Mouse (Mus musculus): Measurements from ENCODE around the gene Mfsd6. TPM values are rescaled to one million over a fixed set of nuclear protein-coding genes. Genes with fewer than 3 reads are reported as not detected.
"Not testable (repeated sequence)": the region's sequence is repeated elsewhere in the genome, so short reads cannot be mapped to it uniquely, and the experiment has no call there.

The Mfsd6 gene
- total and polyA plus RNA-seq, 2 experiments, result 3.7 to 5.1 TPM

DNA sequence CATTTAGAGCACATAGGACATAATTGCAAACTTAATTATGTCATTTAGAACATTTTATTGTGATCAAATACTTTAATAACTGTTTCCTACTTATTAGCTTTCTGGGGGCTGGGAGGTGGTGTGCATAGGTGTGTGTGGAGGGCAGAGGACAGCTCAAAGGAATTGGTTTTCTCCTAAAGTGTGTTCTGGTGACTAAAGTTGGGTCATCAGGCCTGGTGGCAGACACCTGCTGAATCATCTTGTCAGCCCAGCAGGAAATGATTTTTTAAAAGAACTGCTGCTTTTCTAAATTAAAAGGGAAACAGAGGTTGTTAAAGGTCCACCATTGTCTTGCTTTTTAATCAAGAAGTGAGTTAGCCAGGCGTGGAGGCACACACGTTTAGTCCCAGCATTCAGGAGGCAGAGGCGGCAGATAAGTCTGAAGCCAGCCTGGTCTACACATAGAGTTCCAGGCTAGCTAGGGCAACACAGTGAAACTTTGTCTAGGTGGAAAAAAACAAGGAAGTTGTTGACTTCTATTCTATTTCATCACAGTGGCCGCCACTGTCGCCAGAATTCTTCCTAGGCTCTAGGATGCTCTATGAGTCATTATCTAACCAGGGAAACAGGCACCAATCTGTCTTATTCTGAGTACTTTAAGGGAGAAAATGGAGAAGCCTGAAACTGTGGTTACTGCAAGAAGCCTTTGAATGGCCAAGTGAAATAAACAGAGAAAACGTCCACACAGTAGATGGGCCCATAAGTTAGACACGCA is 24.3 kb downstream of the Mfsd6 start:
- no peak for TF ChIP-seq POLR2A (IDR thresholded peaks at IDR 0.05; ENCODE audit: extremely low read depth, insufficient read depth, low read length)
- TF ChIP-seq CTCF (IDR thresholded peaks at IDR 0.05; ENCODE audit: low read depth, low read length), result no peak
- no peaks in the 10 kb centered on the region for H3K27me3 ChIP-seq (ENCODE audit: control insufficient read depth, insufficient read depth, low read length)
- H3K9ac ChIP-seq (ENCODE audit: low read depth, low read length), result no peak overlapping the region
- no peaks in the 10 kb centered on the region; the same call in 1 of the 2 replicates for H3K36me3 ChIP-seq (ENCODE audit: control insufficient read depth, insufficient read depth, low read length)
- no peaks in the 10 kb centered on the region; the same call in 1 of the 2 replicates for H3K79me2 ChIP-seq (ENCODE audit: control insufficient read depth, insufficient read depth, low read length)
- H3K27ac ChIP-seq (replicated peaks; ENCODE audit: insufficient read depth, low read depth, low read length), result no peak overlapping the region
- H3K4me1 ChIP-seq (ENCODE audit: control insufficient read depth, insufficient read depth, low read length), result peaks cover 3% of the 10 kb centered on the region; the same call in 1 of the 2 replicates
- H3K4me3 ChIP-seq (ENCODE audit: insufficient read depth, low read depth, low read length), result no peak overlapping the region
- no peak for DNase-seq (ENCODE audit: extremely low read depth, low read depth, low spot score)
- 84% methylated on average over 7 of the region's 7 CpGs for WGBS

- no peak overlapping the region for H3K27ac ChIP-seq (replicated peaks; ENCODE audit: insufficient read depth, low read depth, low read length)
- no peak for DNase-seq (ENCODE audit: extremely low read depth, low read depth, low spot score)
- H3K79me2 ChIP-seq (ENCODE audit: control insufficient read depth, insufficient read depth, low read length), result no peaks in the 10 kb centered on the region
- H3K4me1 ChIP-seq (ENCODE audit: control insufficient read depth, insufficient read depth, low read length), result peaks cover 3% of the 10 kb centered on the region; the same call in 1 of the 2 replicates
- H3K4me3 ChIP-seq (ENCODE audit: insufficient read depth, low read depth, low read length), result no peak overlapping the region
- H3K9ac ChIP-seq (ENCODE audit: low read depth, low read length), result no peak overlapping the region
- no peaks in the 10 kb centered on the region for H3K36me3 ChIP-seq (ENCODE audit: control insufficient read depth, insufficient read depth, low read length)
- TF ChIP-seq CTCF (IDR thresholded peaks at IDR 0.05; ENCODE audit: low read depth, low read length) (no peak), POLR2A (IDR thresholded peaks at IDR 0.05; ENCODE audit: extremely low read depth, insufficient read depth, low read length) (no peak)
- 82% methylated on average over 1 of the region's 1 CpGs for WGBS
- H3K27me3 ChIP-seq (ENCODE audit: control insufficient read depth, insufficient read depth, low read length), result no peaks in the 10 kb centered on the region
Measured at GRCm38 (mm10) chr1:52701941-52702340, 25.3 kb downstream of the Mfsd6 start.

- not testable (repeated sequence) for H3K4me3 ChIP-seq (ENCODE audit: insufficient read depth, low read depth, low read length)
- WGBS, result 90% methylated on average over 13 of the region's 13 CpGs
Measured at GRCm38 (mm10) chr1:52694456-52694855, 32.8 kb downstream of the Mfsd6 start.

DNA sequence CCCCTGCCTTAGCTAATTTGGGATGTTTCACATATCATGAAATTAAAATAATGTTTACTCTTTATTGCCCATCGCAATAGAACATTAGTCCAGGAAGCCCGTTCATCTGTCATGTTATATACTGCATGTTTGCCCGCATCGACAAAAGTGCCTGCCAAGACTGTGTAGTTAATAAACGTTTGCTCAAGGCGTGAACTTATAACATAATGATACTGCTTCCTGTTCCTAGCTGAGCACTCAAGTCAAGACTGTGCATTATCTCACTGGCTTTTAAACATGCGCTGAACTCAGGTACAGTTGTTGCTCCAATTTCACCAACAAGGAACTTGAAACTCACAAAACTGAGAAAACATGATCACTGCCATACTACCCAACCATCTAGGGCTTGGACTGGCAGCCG is 39.6 kb downstream of the Mfsd6 start:
- H3K27ac ChIP-seq (replicated peaks; ENCODE audit: insufficient read depth, low read depth, low read length), result no peak overlapping the region
- no peak for TF ChIP-seq POLR2A (IDR thresholded peaks at IDR 0.05; ENCODE audit: extremely low read depth, insufficient read depth, low read length)
- TF ChIP-seq CTCF (IDR thresholded peaks at IDR 0.05; ENCODE audit: low read depth, low read length), result no peak

More at GRCm38 (mm10) chr1:52694456-52694855, 32.8 kb downstream of the Mfsd6 start:
- not testable (repeated sequence) for H3K79me2 ChIP-seq (ENCODE audit: control insufficient read depth, insufficient read depth, low read length); DNase-seq (ENCODE audit: extremely low read depth, low read depth, low spot score); H3K36me3 ChIP-seq (ENCODE audit: control insufficient read depth, insufficient read depth, low read length); H3K27ac ChIP-seq (replicated peaks; ENCODE audit: insufficient read depth, low read depth, low read length); H3K27me3 ChIP-seq (ENCODE audit: control insufficient read depth, insufficient read depth, low read length); H3K9ac ChIP-seq (ENCODE audit: low read depth, low read length); H3K4me1 ChIP-seq (ENCODE audit: control insufficient read depth, insufficient read depth, low read length)

GRCm38 (mm10) chr1:52683550-52683949 is 43.7 kb downstream of the Mfsd6 start:
- no peak for DNase-seq (ENCODE audit: extremely low read depth, low read depth, low spot score)
- Histone ChIP-seq H3K79me2 (ENCODE audit: control insufficient read depth, insufficient read depth, low read length) (no peaks in the 10 kb centered on the region; the same call in 1 of the 2 replicates), H3K27me3 (ENCODE audit: control insufficient read depth, insufficient read depth, low read length) (no peaks in the 10 kb centered on the region), H3K9ac (ENCODE audit: low read depth, low read length) (no peak overlapping the region), H3K27ac (replicated peaks; ENCODE audit: insufficient read depth, low read depth, low read length) (no peak overlapping the region), H3K36me3 (ENCODE audit: control insufficient read depth, insufficient read depth, low read length) (no peaks in the 10 kb centered on the region), H3K4me3 (ENCODE audit: insufficient read depth, low read depth, low read length) (no peak overlapping the region), H3K4me1 (ENCODE audit: control insufficient read depth, insufficient read depth, low read length) (no peaks in the 10 kb centered on the region)
- WGBS, result 32% methylated on average over 4 of the region's 4 CpGs
- TF ChIP-seq CTCF (IDR thresholded peaks at IDR 0.05; ENCODE audit: low read depth, low read length) (no peak), POLR2A (IDR thresholded peaks at IDR 0.05; ENCODE audit: extremely low read depth, insufficient read depth, low read length) (no peak)

More for the DNA sequence above, 39.6 kb downstream of the Mfsd6 start:
- Histone ChIP-seq H3K4me3 (ENCODE audit: insufficient read depth, low read depth, low read length) (no peak overlapping the region), H3K27me3 (ENCODE audit: control insufficient read depth, insufficient read depth, low read length) (no peaks in the 10 kb centered on the region), H3K36me3 (ENCODE audit: control insufficient read depth, insufficient read depth, low read length) (no peaks in the 10 kb centered on the region), H3K79me2 (ENCODE audit: control insufficient read depth, insufficient read depth, low read length) (no peaks in the 10 kb centered on the region; the same call in 1 of the 2 replicates), H3K4me1 (ENCODE audit: control insufficient read depth, insufficient read depth, low read length) (no peaks in the 10 kb centered on the region), H3K9ac (ENCODE audit: low read depth, low read length) (no peak overlapping the region)
- no peak for DNase-seq (ENCODE audit: extremely low read depth, low read depth, low spot score)
- 87% methylated on average over 8 of the region's 8 CpGs for WGBS

GRCm38 (mm10) chr1:52676621-52677020 is 50.6 kb downstream of the Mfsd6 start:
- DNase-seq (ENCODE audit: extremely low read depth, low read depth, low spot score), result no peak
- H3K9ac ChIP-seq (ENCODE audit: low read depth, low read length), result no peak overlapping the region
- H3K27ac ChIP-seq (replicated peaks; ENCODE audit: insufficient read depth, low read depth, low read length), result no peak overlapping the region
- H3K79me2 ChIP-seq (ENCODE audit: control insufficient read depth, insufficient read depth, low read length), result no peaks in the 10 kb centered on the region
- H3K36me3 ChIP-seq (ENCODE audit: control insufficient read depth, insufficient read depth, low read length), result no peaks in the 10 kb centered on the region
- no peak overlapping the region for H3K4me3 ChIP-seq (ENCODE audit: insufficient read depth, low read depth, low read length)
- no peaks in the 10 kb centered on the region for H3K4me1 ChIP-seq (ENCODE audit: control insufficient read depth, insufficient read depth, low read length)
- no peaks in the 10 kb centered on the region for H3K27me3 ChIP-seq (ENCODE audit: control insufficient read depth, insufficient read depth, low read length)
- 42% methylated on average over 3 of the region's 3 CpGs for WGBS
- no peak for TF ChIP-seq POLR2A (IDR thresholded peaks at IDR 0.05; ENCODE audit: extremely low read depth, insufficient read depth, low read length)
- no peak for TF ChIP-seq CTCF (IDR thresholded peaks at IDR 0.05; ENCODE audit: low read depth, low read length)

All from liver, adult 2 months (tissue).